Mouse (Mus musculus) forebrain, embryonic 15.5 days (tissue): ENCODE results near the gene Spdl1. TPM values are rescaled to one million over a fixed set of nuclear protein-coding genes. Genes with fewer than 3 reads are reported as not detected.
"Not testable (repeated sequence)": the region's sequence is repeated elsewhere in the genome, so short reads cannot be mapped to it uniquely, and the experiment has no call there.

Experiments used
- ATAC-seq: fragments of 200-750 bp; cut with Nextera tagmentation; replicated peaks from 2 replicates; pipeline ENCODE4 v1.8.0; 2017; ENCODE audit warnings: mild to moderate bottlenecking, moderate TSS enrichment, moderate library complexity
- H3K27ac ChIP-seq: fragments of 300-500 bp; sonication (generic); replicated peaks from 2 replicates; pipeline ENCODE4 v1.5.1; 2015; ENCODE audit warnings: mild to moderate bottlenecking, inconsistent platforms
- H3K27me3 ChIP-seq: fragments of 300-500 bp; sonication (generic); 2 replicates; pipeline ENCODE4 v1.6.1; 2015; ENCODE audit warnings: inconsistent platforms
- H3K36me3 ChIP-seq: fragments of 300-500 bp; sonication (generic); 2 replicates; pipeline ENCODE4 v1.6.1; 2015; ENCODE audit warnings: mild to moderate bottlenecking, inconsistent platforms
- H3K4me1 ChIP-seq: fragments of 300-500 bp; sonication (generic); 2 replicates; pipeline ENCODE4 v1.6.1; 2015; ENCODE audit warnings: inconsistent platforms
- H3K4me2 ChIP-seq: fragments of 300-500 bp; sonication (generic); replicated peaks from 2 replicates; pipeline ENCODE4 v1.6.1; 2015; ENCODE audit warnings: mild to moderate bottlenecking, inconsistent platforms
- H3K4me3 ChIP-seq: fragments of 300-500 bp; sonication (generic); 2 replicates; pipeline ENCODE4 v1.5.1; 2015; ENCODE audit warnings: mild to moderate bottlenecking, inconsistent platforms
- H3K9ac ChIP-seq: fragments of 300-500 bp; sonication (generic); replicated peaks from 2 replicates; pipeline ENCODE4 v1.6.1; 2015; ENCODE audit warnings: mild to moderate bottlenecking, inconsistent platforms
- H3K9me3 ChIP-seq: fragments of 300-500 bp; sonication (generic); 2 replicates; pipeline ENCODE4 v1.6.1; 2016; ENCODE audit warnings: inconsistent platforms
- WGBS: fragments of 180-500 bp; shearing (Covaris S2); methylation state at CpG from one replicate; pipeline ENCODE4 v1.1.7; 2015; ENCODE audit warnings: mixed read lengths; 5-methylcytosine and 5-hydroxymethylcytosine counted together
- polyA plus RNA-seq: library from polyadenylated mRNA; unstranded; fragments of >200 nt; fragmentation: Nextera tagmentation; extraction: Ambion mirVana; gene quantifications from 2 replicates; pipeline ENCODE4 v1.2.1, GENCODE M21; 2015

Spdl1 gene
- polyA plus RNA-seq, 1 experiment from 2014 or later: 8.0 TPM

DNA sequence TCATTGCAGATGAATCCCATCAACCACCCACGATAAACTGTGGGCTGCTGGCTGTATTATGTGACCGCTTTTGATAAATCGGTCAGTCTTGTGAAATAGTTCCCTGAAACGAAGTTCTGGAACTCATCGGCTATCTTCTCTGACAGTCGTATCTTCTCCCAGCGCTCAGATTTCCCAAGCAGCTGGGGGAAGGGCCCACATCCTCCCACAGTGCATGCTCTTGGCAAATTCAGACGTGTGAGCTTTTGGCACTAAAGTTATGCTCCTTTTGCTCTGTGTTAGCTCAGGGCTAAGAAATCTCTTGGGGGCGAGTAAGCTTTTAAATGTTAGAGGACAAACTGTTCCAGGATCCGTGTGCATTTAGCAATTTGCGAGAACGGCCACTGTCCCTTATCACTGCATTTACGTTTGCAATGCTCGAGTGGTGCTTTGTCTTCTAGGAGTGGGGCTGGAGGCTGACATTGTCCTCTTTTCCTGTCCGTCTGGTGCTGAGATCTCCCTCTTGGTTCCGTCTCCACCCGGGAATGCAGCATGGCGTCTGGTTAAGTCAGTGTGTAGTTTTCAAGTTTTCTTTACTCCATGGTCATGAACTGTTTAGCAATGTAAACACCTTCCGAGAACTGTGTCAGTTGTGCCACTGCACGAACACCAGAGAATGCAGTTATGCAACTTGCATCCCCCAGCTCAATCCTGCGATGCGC, 12.3 kb upstream of the Spdl1 start:
- no peaks in the 10 kb centered on the region for H3K36me3 ChIP-seq
- H3K27me3 ChIP-seq: peaks cover 4% of the 10 kb centered on the region; the same call in 1 of the 2 replicates

DNA sequence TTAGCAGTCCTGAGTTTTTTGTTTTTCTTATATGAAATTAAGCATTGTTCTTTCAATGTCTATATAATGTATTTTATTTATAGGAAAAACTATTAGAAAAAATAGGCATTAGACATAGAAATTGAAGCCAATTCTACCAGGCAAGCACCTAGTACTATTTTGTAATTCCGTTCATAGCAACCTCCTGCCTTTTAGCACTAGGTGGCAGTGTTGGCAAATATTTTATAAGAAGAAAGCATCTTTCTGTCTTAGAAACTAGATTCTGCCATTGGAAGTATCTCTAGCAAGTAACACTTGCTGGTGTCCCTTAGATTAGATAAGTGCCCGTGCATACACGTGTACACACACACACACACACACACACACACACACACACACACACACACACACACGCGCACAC, 10.1 kb upstream of the Spdl1 start:
- 0 out of 2 replicates have a peak, but pooled peaks have one; percentile 26 for ATAC-seq
- no peak overlapping the region for H3K27ac ChIP-seq
- H3K9ac ChIP-seq: no peak overlapping the region
- no peak overlapping the region for H3K4me3 ChIP-seq
- H3K4me1 ChIP-seq: no peaks in the 10 kb centered on the region
- no peak overlapping the region for H3K4me2 ChIP-seq
- H3K9me3 ChIP-seq: no peaks in the 10 kb centered on the region
- no peaks in the 10 kb centered on the region for H3K36me3 ChIP-seq
- peaks cover 4% of the 10 kb centered on the region; the same call in 1 of the 2 replicates for H3K27me3 ChIP-seq
- WGBS: 45% methylated on average over 5 of the region's 5 CpGs

More for the DNA sequence above, 12.3 kb upstream of the Spdl1 start:
- Histone ChIP-seq H3K9ac (no peak overlapping the region), H3K4me1 (no peaks in the 10 kb centered on the region), H3K4me2 (no peak overlapping the region), H3K9me3 (no peaks in the 10 kb centered on the region), H3K27ac (no peak overlapping the region), H3K4me3 (no peak overlapping the region)
- no peak for ATAC-seq
- 78% methylated on average over 22 of the region's 22 CpGs for WGBS

DNA sequence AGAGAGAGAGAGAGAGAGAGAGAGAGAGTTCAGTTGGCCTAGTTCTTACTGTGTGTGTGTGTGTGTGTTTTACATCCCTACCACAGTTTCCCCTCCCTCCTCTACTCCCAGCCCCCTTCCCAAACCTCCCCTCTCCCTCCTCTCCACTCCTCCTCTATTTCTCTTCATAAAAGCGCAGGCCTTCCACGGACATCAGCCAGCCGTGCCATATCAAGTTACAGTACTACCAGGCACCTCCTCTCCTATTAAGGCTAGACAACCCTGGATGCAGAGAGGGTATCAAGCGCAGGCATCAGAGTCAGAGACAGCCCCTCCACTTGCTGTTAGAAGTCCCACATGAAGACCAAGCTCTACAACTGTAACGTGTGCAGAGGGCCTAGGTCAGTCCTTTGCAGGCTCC, 6.8 kb upstream of the Spdl1 start:
- peaks cover 4% of the 10 kb centered on the region for H3K27me3 ChIP-seq
- H3K27ac ChIP-seq: no peak overlapping the region
- H3K9me3 ChIP-seq: no peaks in the 10 kb centered on the region
- no peak overlapping the region for H3K9ac ChIP-seq
- no peaks in the 10 kb centered on the region for H3K4me1 ChIP-seq
- H3K4me2 ChIP-seq: no peak overlapping the region
- H3K4me3 ChIP-seq: no peak overlapping the region
- H3K36me3 ChIP-seq: no peaks in the 10 kb centered on the region
- ATAC-seq: no peak
- 56% methylated on average over 5 of the region's 5 CpGs for WGBS

DNA sequence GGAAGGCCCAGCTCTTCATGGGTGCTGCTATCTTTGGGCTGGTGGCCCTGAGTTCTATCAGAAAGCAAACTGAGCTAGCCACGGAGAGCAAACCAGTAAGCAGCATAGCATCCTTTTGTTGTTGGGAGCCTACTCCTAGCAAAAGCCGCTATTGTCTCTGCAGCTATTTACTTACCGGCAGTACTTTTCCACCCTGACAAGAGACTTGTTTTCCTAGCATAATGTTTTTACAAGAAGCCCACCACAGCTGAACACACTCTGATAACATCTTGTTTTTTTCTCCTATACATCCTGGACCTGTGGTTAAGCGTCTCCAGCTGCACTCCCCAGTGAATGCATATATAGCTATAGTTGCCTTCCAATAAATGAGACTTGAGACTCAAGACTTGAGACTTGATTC, 5.6 kb upstream of the Spdl1 start:
- H3K4me1 ChIP-seq: peaks cover 4% of the 10 kb centered on the region

GRCm38 (mm10) chr11:34836272-34836671, 2.8 kb upstream of the Spdl1 start:
- 59% methylated on average over 2 of the region's 2 CpGs for WGBS
- Histone ChIP-seq H3K4me2 (no peak overlapping the region), H3K9ac (no peak overlapping the region), H3K27me3 (no peaks in the 10 kb centered on the region; the same call in 1 of the 2 replicates), H3K4me1 (peaks cover 16% of the 10 kb centered on the region), H3K36me3 (no peaks in the 10 kb centered on the region), H3K9me3 (no peaks in the 10 kb centered on the region), H3K4me3 (no peak overlapping the region), H3K27ac (no peak overlapping the region)
- ATAC-seq: no peak

More for the DNA sequence above, 5.6 kb upstream of the Spdl1 start:
- no peak overlapping the region for H3K4me2 ChIP-seq
- H3K9ac ChIP-seq: no peak overlapping the region
- 71% methylated on average over 4 of the region's 4 CpGs for WGBS
- no peak overlapping the region for H3K27ac ChIP-seq
- no peaks in the 10 kb centered on the region for H3K36me3 ChIP-seq
- H3K27me3 ChIP-seq: peaks cover 1% of the 10 kb centered on the region
- H3K9me3 ChIP-seq: no peaks in the 10 kb centered on the region
- ATAC-seq: no peak
- H3K4me3 ChIP-seq: no peak overlapping the region

DNA sequence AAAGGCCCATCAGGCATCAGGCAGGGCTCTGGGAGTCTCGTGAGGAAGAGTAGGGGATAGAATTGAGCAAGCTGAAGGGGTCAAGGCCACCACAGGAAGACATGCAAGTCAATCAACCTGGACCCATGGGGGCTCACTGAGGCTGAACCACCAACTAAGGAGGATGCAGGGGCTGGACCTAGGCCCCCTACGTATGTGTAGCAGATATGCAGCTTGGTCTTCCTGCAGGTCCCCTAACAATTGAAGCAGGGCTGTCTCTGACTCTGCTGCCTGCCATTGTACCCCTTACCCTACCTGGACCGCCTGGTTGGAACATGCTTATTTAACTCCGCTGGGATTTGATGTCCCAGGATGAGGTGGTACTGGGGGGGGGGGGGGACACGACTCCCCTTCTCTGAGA, 763 bp downstream of the Spdl1 start:
- Histone ChIP-seq H3K9ac (peak overlapping the region; percentile 52), H3K27me3 (no peaks in the 10 kb centered on the region; the same call in 1 of the 2 replicates), H3K36me3 (peaks cover 9% of the 10 kb centered on the region), H3K27ac (no peak overlapping the region), H3K4me2 (peak overlapping the region; percentile 72), H3K4me3 (peak overlapping the region; percentile 75), H3K4me1 (peaks cover 16% of the 10 kb centered on the region), H3K9me3 (no peaks in the 10 kb centered on the region)
- WGBS: 8% methylated on average over 4 of the region's 5 CpGs
- peak; percentile 29; the same call in 1 of the 2 replicates for ATAC-seq

- H3K27ac ChIP-seq: no peak overlapping the region
- WGBS: 97% methylated on average over 3 of the region's 3 CpGs
- no peak for ATAC-seq
Measured at GRCm38 (mm10) chr11:34827803-34828202, 5.6 kb downstream of the Spdl1 start.

GRCm38 (mm10) chr11:34826940-34827339, 6.5 kb downstream of the Spdl1 start:
- Histone ChIP-seq H3K9me3 (no peaks in the 10 kb centered on the region), H3K9ac (no peak overlapping the region), H3K4me2 (no peak overlapping the region), H3K27me3 (no peaks in the 10 kb centered on the region), H3K4me1 (no peaks in the 10 kb centered on the region), H3K27ac (no peak overlapping the region), H3K36me3 (peaks cover 11% of the 10 kb centered on the region), H3K4me3 (no peak overlapping the region)
- ATAC-seq: no peak
- WGBS: 93% methylated on average over 2 of the region's 2 CpGs

More at GRCm38 (mm10) chr11:34827803-34828202, 5.6 kb downstream of the Spdl1 start:
- Histone ChIP-seq H3K9me3 (no peaks in the 10 kb centered on the region), H3K36me3 (peaks cover 11% of the 10 kb centered on the region), H3K4me2 (no peak overlapping the region), H3K27me3 (no peaks in the 10 kb centered on the region), H3K9ac (no peak overlapping the region), H3K4me1 (peaks cover 6% of the 10 kb centered on the region), H3K4me3 (no peak overlapping the region)

- Histone ChIP-seq H3K36me3 (peaks cover 12% of the 10 kb centered on the region), H3K4me1 (no peaks in the 10 kb centered on the region), H3K9ac (no peak overlapping the region), H3K4me2 (no peak overlapping the region), H3K4me3 (no peak overlapping the region), H3K9me3 (no peaks in the 10 kb centered on the region), H3K27ac (no peak overlapping the region), H3K27me3 (no peaks in the 10 kb centered on the region)
- 94% methylated on average over 4 of the region's 4 CpGs for WGBS
- ATAC-seq: no peak
Measured at GRCm38 (mm10) chr11:34824791-34825190, 8.7 kb downstream of the Spdl1 start.

GRCm38 (mm10) chr11:34814767-34815166, 18.7 kb downstream of the Spdl1 start:
- Histone ChIP-seq H3K27me3 (no peaks in the 10 kb centered on the region), H3K36me3 (peaks cover 11% of the 10 kb centered on the region), H3K9ac (no peak overlapping the region), H3K9me3 (no peaks in the 10 kb centered on the region), H3K4me1 (no peaks in the 10 kb centered on the region), H3K4me3 (no peak overlapping the region), H3K27ac (no peak overlapping the region), H3K4me2 (no peak overlapping the region)
- ATAC-seq: no peak
- WGBS: 6% methylated on average over 2 of the region's 2 CpGs

DNA sequence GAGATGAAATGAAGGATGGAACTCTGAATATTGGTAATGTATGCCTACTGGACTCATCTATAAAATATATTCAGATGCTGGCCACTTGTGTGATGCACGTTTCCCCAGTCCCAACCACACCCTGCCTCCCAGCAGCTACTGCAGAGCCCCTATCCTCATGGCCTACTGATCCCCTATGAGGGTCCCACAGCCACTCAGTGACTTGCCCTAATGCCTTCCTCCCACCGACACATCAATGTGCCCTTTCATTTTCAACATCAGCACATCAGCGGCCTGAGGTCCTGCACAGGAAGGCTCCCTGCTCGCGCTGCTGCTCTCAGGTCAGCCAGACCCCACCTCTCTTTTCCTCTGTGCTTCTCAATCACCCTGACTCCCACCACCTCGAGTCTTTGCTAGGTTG, 19.1 kb downstream of the Spdl1 start:
- H3K4me1 ChIP-seq: no peaks in the 10 kb centered on the region
- no peaks in the 10 kb centered on the region for H3K27me3 ChIP-seq
- H3K9me3 ChIP-seq: no peaks in the 10 kb centered on the region
- H3K27ac ChIP-seq: no peak overlapping the region
- WGBS: 82% methylated on average over 6 of the region's 6 CpGs
- peaks cover 13% of the 10 kb centered on the region for H3K36me3 ChIP-seq
- H3K9ac ChIP-seq: no peak overlapping the region
- no peak overlapping the region for H3K4me3 ChIP-seq
- peak; percentile 41; the same call in 1 of the 2 replicates for ATAC-seq
- no peak overlapping the region for H3K4me2 ChIP-seq

GRCm38 (mm10) chr11:34805026-34805425, 28.4 kb downstream of the Spdl1 start:
- H3K27me3 ChIP-seq, H3K4me2 ChIP-seq, H3K27ac ChIP-seq, H3K4me1 ChIP-seq, H3K36me3 ChIP-seq, H3K4me3 ChIP-seq, H3K9me3 ChIP-seq, H3K9ac ChIP-seq, ATAC-seq: not testable (repeated sequence)
- 82% methylated on average over 4 of the region's 4 CpGs for WGBS

GRCm38 (mm10) chr11:34798066-34798465, 35.4 kb downstream of the Spdl1 start:
- not testable (repeated sequence) for H3K4me2 ChIP-seq, H3K27ac ChIP-seq, ATAC-seq, H3K27me3 ChIP-seq, H3K9ac ChIP-seq, H3K4me3 ChIP-seq, H3K4me1 ChIP-seq, H3K36me3 ChIP-seq, H3K9me3 ChIP-seq
- WGBS: 58% methylated on average over 8 of the region's 8 CpGs
